In the genomic region with DNA sequence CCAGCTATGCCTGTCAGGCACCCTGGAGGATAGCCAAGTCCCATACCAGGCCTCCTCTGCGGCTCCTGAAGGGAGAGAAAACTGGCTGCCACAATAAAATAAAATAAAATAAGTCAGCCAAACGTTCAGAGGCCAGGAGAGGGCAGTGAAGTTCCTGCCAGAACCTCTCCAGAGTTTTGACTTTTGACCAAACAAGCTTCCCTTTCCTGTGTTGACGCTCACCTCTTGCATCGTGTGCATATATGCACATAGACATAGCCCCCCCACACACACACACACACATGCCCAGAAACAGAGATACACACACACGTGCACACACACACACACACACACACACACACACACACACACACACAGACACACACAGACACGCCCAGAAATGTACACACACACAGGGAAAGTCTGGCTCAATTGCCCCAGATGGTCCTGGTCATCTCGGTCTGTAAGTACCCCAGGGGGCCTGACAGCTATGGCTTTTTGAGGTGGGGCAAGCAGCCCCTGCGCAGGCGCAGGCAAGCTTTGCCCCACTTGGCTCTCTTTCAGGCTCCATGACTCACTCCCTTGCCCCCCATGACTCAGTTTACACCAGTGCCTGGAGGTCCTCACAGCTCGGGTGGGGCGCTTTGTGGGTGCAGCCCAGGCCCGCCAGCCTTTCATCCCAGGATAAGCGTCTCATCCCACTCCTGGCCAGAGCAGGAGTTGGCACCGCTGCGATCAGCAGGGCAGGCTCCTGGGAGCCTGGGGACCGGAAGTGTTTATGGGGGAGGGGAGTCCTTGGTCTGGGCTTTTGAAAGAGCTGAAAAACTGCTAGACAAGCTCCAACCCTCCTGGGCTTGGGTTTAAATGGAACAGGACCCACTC, we compare ENCODE assay signal across 8 mouse cellular contexts. TPM values are rescaled to one million over a fixed set of nuclear protein-coding genes. Genes with fewer than 3 reads are reported as not detected.
DNase-seq lines count a peak whose midpoint lies in the region; ATAC-seq and TF ChIP-seq lines count a peak whose summit lies in the region.

No protein-coding gene starts in this region.

- H3K27ac ChIP-seq in layer of hippocampus, adult 2 months, result peak overlapping the region; percentile 54; the same call in 1 of the 2 replicates
- peak overlapping the region; percentile 63 for H3K27ac ChIP-seq in heart, adult 2 months
- peak overlapping the region; percentile 49 for H3K27ac ChIP-seq in kidney, adult 2 months (ENCODE audit: insufficient read depth, low read depth, low read length)
- peak overlapping the region; percentile 81 for H3K27ac ChIP-seq in lung, postnatal 0 days (ENCODE audit: low read length)

- DNase-seq in layer of hippocampus, adult 2 months (ENCODE audit: low spot score in 2 of 2), result no peak
- DNase-seq in layer of hippocampus, postnatal 10 days (ENCODE audit: low spot score in 2 of 2), result no peak
- DNase-seq in cerebellum, adult 8-10 months, result peak; percentile 38
- peak; percentile 70 to 71 for DNase-seq in heart, adult 2 months
- DNase-seq in kidney, adult 2 months, result peak; percentile 83
- DNase-seq in lung, postnatal 0 days (ENCODE audit: low spot score), result peak; percentile 94
- peak; percentile 59 for DNase-seq in ovary, postnatal 36 days (ENCODE audit: low spot score)
- no peak for DNase-seq in layer of hippocampus, adult 18-20 months (ENCODE audit: low spot score in 2 of 2)

- TF ChIP-seq POLR2A in heart, adult 2 months (IDR thresholded peaks at IDR 0.05; ENCODE audit: insufficient read depth, low read depth, low read length), result no peak
- no peak for TF ChIP-seq POLR2A in kidney, adult 2 months (IDR thresholded peaks at IDR 0.05; ENCODE audit: low read depth, low read length)

- H3K4me2 ChIP-seq in lung, postnatal 0 days (replicated peaks; ENCODE audit: low read depth, low read length), result peak overlapping the region; percentile 73

- H3K4me3 ChIP-seq in layer of hippocampus, adult 2 months, result peak overlapping the region; percentile 26; the same call in 1 of the 2 replicates
- H3K4me3 ChIP-seq in heart, adult 2 months, result peak overlapping the region; percentile 48
- peak overlapping the region; percentile 48 for H3K4me3 ChIP-seq in kidney, adult 2 months (ENCODE audit: insufficient read depth, low read depth, low read length)
- H3K4me3 ChIP-seq in lung, postnatal 0 days (ENCODE audit: low read depth, low read length), result peak overlapping the region; percentile 31

- H3K9me3 ChIP-seq in lung, postnatal 0 days (ENCODE audit: low read length), result no peaks in the 10 kb centered on the region

- no peaks in the 10 kb centered on the region for H3K79me2 ChIP-seq in heart, adult 2 months (replicated peaks; ENCODE audit: control insufficient read depth, insufficient read depth, low read length)

- no peaks in the 10 kb centered on the region for H3K27me3 ChIP-seq in heart, adult 2 months (ENCODE audit: control insufficient read depth, insufficient read depth, low read length)
- H3K27me3 ChIP-seq in kidney, adult 2 months (replicated peaks; ENCODE audit: control insufficient read depth, insufficient read depth, low read length), result no peaks in the 10 kb centered on the region
- H3K27me3 ChIP-seq in lung, postnatal 0 days (replicated peaks; ENCODE audit: insufficient read depth, low read length), result 0 out of 2 replicates have a peak, but pooled peaks cover 3% of the 10 kb centered on the region

- TF ChIP-seq CTCF in layer of hippocampus, adult 2 months (conservative IDR thresholded peaks at IDR 0.05), result peak; percentile 66
- peak; percentile 74 for TF ChIP-seq CTCF in heart, adult 2 months (IDR thresholded peaks at IDR 0.05)
- peak; percentile 65 for TF ChIP-seq CTCF in kidney, adult 2 months (conservative IDR thresholded peaks at IDR 0.05; ENCODE audit: insufficient read depth, insufficient read length, low read depth, low read length)
- peak; percentile 72 for TF ChIP-seq CTCF in lung, postnatal 0 days (IDR thresholded peaks at IDR 0.05)

- H3K36me3 ChIP-seq in heart, adult 2 months (ENCODE audit: control insufficient read depth, insufficient read depth, low read length), result no peaks in the 10 kb centered on the region
- no peaks in the 10 kb centered on the region for H3K36me3 ChIP-seq in kidney, adult 2 months (ENCODE audit: control insufficient read depth, insufficient read depth, low read length)
- no peaks in the 10 kb centered on the region for H3K36me3 ChIP-seq in lung, postnatal 0 days (ENCODE audit: insufficient read depth, low read length)

- peak; percentile 72 for ATAC-seq in lung, postnatal 0 days

- WGBS in heart, adult 2 months, result 3% methylated on average over 16 of the region's 16 CpGs
- WGBS in kidney, adult 2 months, result 2% methylated on average over 16 of the region's 16 CpGs
- under 1% methylated on average over 16 of the region's 16 CpGs for WGBS in lung, postnatal 0 days

- H3K4me1 ChIP-seq in heart, adult 2 months (ENCODE audit: control insufficient read depth, insufficient read depth, low read length), result peaks cover 7% of the 10 kb centered on the region
- H3K4me1 ChIP-seq in kidney, adult 2 months (ENCODE audit: control insufficient read depth, insufficient read depth, low read length), result peaks cover 9% of the 10 kb centered on the region; the same call in 1 of the 2 replicates
- H3K4me1 ChIP-seq in lung, postnatal 0 days (ENCODE audit: insufficient read depth, low read depth, low read length), result peaks cover 11% of the 10 kb centered on the region; the same call in 1 of the 2 replicates

- intact Hi-C loops in heart, adult 2 months (cut with DNase I), result loop anchor here (2.0 kb wide), 2 partner anchors 22 to 54 kb away; no protein-coding TSS in a partner anchor

- TF ChIP-seq EP300 in heart, adult 2 months (IDR thresholded peaks at IDR 0.05; ENCODE audit: insufficient read depth, low read depth, low read length), result peak; percentile 55; the same call in 1 of the 2 replicates
- no peak for TF ChIP-seq EP300 in lung, postnatal 0 days (IDR thresholded peaks at IDR 0.05)

- peak overlapping the region; percentile 50 for H3K9ac ChIP-seq in heart, adult 2 months (ENCODE audit: low read depth, low read length)
- H3K9ac ChIP-seq in lung, postnatal 0 days (replicated peaks; ENCODE audit: low read depth), result peak overlapping the region; percentile 29; the same call in 1 of the 2 replicates

RNA-seq across cellular contexts. Expression of gene AI837181, which starts 8.3 kb away (rescaled TPM):
- total RNA-seq in layer of hippocampus, adult 2 months (2021), result 10 to 100 TPM; 61.9 to 70.7 TPM
- 10 to 100 TPM; 55.7 to 57.5 TPM for total RNA-seq in layer of hippocampus, postnatal 10 days (2021)
- 10 to 100 TPM; 32.9 TPM for total RNA-seq in heart, adult 2 months (2021)
- 55.4 and 59.5 TPM in 2 replicates for polyA plus RNA-seq in heart, adult 2 months (2012; rRNA removed)
- polyA plus RNA-seq in kidney, adult 2 months (2012; rRNA removed), result 71.4 and 78.4 TPM in 2 replicates
- 61.7 and 63.6 TPM in 2 replicates for polyA plus RNA-seq in lung, postnatal 0 days (2015; fragmentation: Nextera tagmentation; extraction: Ambion mirVana)
- 10 to 100 TPM; 74.7 to 75.3 TPM for total RNA-seq in layer of hippocampus, adult 18-20 months (2021)

RNA-seq across cellular contexts. Expression of gene Drap1, which starts 8.4 kb away (rescaled TPM):
- 100 to 1,000 TPM; 316 to 335 TPM for total RNA-seq in layer of hippocampus, adult 2 months (2021)
- total RNA-seq in layer of hippocampus, postnatal 10 days (2021), result 100 to 1,000 TPM; 234 to 244 TPM
- 100 to 1,000 TPM; 278 to 344 TPM for total RNA-seq in heart, adult 2 months (2021)
- 175 and 189 TPM in 2 replicates for polyA plus RNA-seq in heart, adult 2 months (2012; rRNA removed)
- polyA plus RNA-seq in kidney, adult 2 months (2012; rRNA removed), result 124 and 150 TPM in 2 replicates
- polyA plus RNA-seq in lung, postnatal 0 days (2015; fragmentation: Nextera tagmentation; extraction: Ambion mirVana), result 352 and 379 TPM in 2 replicates
- 100 to 1,000 TPM; 347 to 383 TPM for total RNA-seq in layer of hippocampus, adult 18-20 months (2021)

RNA-seq across cellular contexts. Expression of gene Fosl1, which starts 14.1 kb away (rescaled TPM):
- total RNA-seq in layer of hippocampus, adult 2 months (2021), result not detected
- total RNA-seq in layer of hippocampus, postnatal 10 days (2021), result not detected
- total RNA-seq in heart, adult 2 months (2021), result not detected
- 0.12 TPM in 1 of 2 replicates, not detected in the other for polyA plus RNA-seq in heart, adult 2 months (2012; rRNA removed)
- 0.07 and 0.27 TPM in 2 replicates for polyA plus RNA-seq in kidney, adult 2 months (2012; rRNA removed)
- polyA plus RNA-seq in lung, postnatal 0 days (2015; fragmentation: Nextera tagmentation; extraction: Ambion mirVana), result 0.31 TPM in 1 of 2 replicates, not detected in the other
- not detected for total RNA-seq in layer of hippocampus, adult 18-20 months (2021)

RNA-seq across cellular contexts. Expression of gene Ccdc85b, which starts 24.5 kb away (rescaled TPM):
- 10 to 100 TPM; 31.5 to 33.9 TPM for total RNA-seq in layer of hippocampus, adult 2 months (2021)
- total RNA-seq in layer of hippocampus, postnatal 10 days (2021), result 10 to 100 TPM; 26.4 to 32.9 TPM
- 1 to 10 TPM; 6.3 to 9.7 TPM for total RNA-seq in heart, adult 2 months (2021)
- 5.9 and 6.1 TPM in 2 replicates for polyA plus RNA-seq in heart, adult 2 months (2012; rRNA removed)
- 5.0 and 5.8 TPM in 2 replicates for polyA plus RNA-seq in kidney, adult 2 months (2012; rRNA removed)
- 14.4 and 18.0 TPM in 2 replicates for polyA plus RNA-seq in lung, postnatal 0 days (2015; fragmentation: Nextera tagmentation; extraction: Ambion mirVana)
- 10 to 100 TPM; 36.5 to 37.0 TPM for total RNA-seq in layer of hippocampus, adult 18-20 months (2021)

RNA-seq across cellular contexts. Expression of gene Fibp, which starts 27.2 kb away (rescaled TPM):
- 10 to 100 TPM; 87.2 to 89.6 TPM for total RNA-seq in layer of hippocampus, adult 2 months (2021)
- 100 to 1,000 TPM in 1 of 2 experiments, 10 to 100 TPM in 1; 83.7 to 108 TPM for total RNA-seq in layer of hippocampus, postnatal 10 days (2021)
- 10 to 100 TPM; 47.1 to 52.9 TPM for total RNA-seq in heart, adult 2 months (2021)
- 85.6 and 88.3 TPM in 2 replicates for polyA plus RNA-seq in heart, adult 2 months (2012; rRNA removed)
- polyA plus RNA-seq in kidney, adult 2 months (2012; rRNA removed), result 99.5 and 117 TPM in 2 replicates
- polyA plus RNA-seq in lung, postnatal 0 days (2015; fragmentation: Nextera tagmentation; extraction: Ambion mirVana), result 133 and 135 TPM in 2 replicates
- total RNA-seq in layer of hippocampus, adult 18-20 months (2021), result 10 to 100 TPM; 95.7 to 97.4 TPM

Comparison
In these comparisons a context has a peak if more than half of its experiments do, and no peak if none do; other contexts are left out.
1. DNase-seq: peak in cerebellum, adult 8-10 months (single experiment), heart, adult 2 months (2 of 2), kidney, adult 2 months (single experiment), lung, postnatal 0 days (single experiment) and ovary, postnatal 36 days (single experiment); none in layer of hippocampus, adult 2 months (0 of 2), layer of hippocampus, postnatal 10 days (0 of 2) and layer of hippocampus, adult 18-20 months (0 of 2).
2. Peak in every context shown above with its lines, with median percentiles within 50 percentile points of each other: H3K27ac ChIP-seq, H3K4me3 ChIP-seq and CTCF ChIP-seq.